In genomic region chr10:5823740-5824491, GRCm38 (mm10) we compare ENCODE assay signal across 8 mouse cellular contexts. TPM values are rescaled to one million over a fixed set of nuclear protein-coding genes. Genes with fewer than 3 reads are reported as not detected.
DNase-seq lines count a peak whose midpoint lies in the region; ATAC-seq and TF ChIP-seq lines count a peak whose summit lies in the region.

TSS of gene Mtrf1l (minus strand) at chr10:5823910.

- H3K9ac ChIP-seq in MEL (ENCODE audit: control insufficient read depth, low read depth, low read length, poor library complexity, severe bottlenecking) = peak within 1 kb of the TSS; percentile 93
- H3K9ac ChIP-seq in forebrain, postnatal 0 days = peak within 1 kb of the TSS; percentile 78
- peak within 1 kb of the TSS; percentile 88 for H3K9ac ChIP-seq in lung, embryonic 15.5 days

- peak within 1 kb of the TSS; percentile 57 for H3K27ac ChIP-seq in MEL (ENCODE audit: control insufficient read depth, low read depth, low read length)
- peak within 1 kb of the TSS; percentile 61 for H3K27ac ChIP-seq in cerebellum, adult 2 months (ENCODE audit: insufficient read depth, low read length)
- peak within 1 kb of the TSS; percentile 85 for H3K27ac ChIP-seq in forebrain, postnatal 0 days (ENCODE audit: low read depth, low read length)
- H3K27ac ChIP-seq in lung, embryonic 15.5 days = peak within 1 kb of the TSS; percentile 97

- under 1% methylated on average over 47 of the region's 47 CpGs for WGBS in cerebellum, adult 2 months
- WGBS in forebrain, postnatal 0 days = under 1% methylated on average over 47 of the region's 47 CpGs
- WGBS in lung, embryonic 15.5 days = 0% methylated on average over 47 of the region's 47 CpGs

- peaks cover 8 to 11% of the 10 kb centered on the region in 2 experiments for H3K36me3 ChIP-seq in MEL (ENCODE audit: control insufficient read depth in 1 of 2, insufficient read depth in 2 of 2, low read length in 2 of 2)
- H3K36me3 ChIP-seq in forebrain, postnatal 0 days (ENCODE audit: insufficient read depth) = peaks cover 13% of the 10 kb centered on the region
- H3K36me3 ChIP-seq in lung, embryonic 15.5 days = peaks cover 14% of the 10 kb centered on the region

- H3K4me2 ChIP-seq in forebrain, postnatal 0 days (ENCODE audit: low read depth) = peak within 1 kb of the TSS; percentile 83
- peak within 1 kb of the TSS; percentile 75 for H3K4me2 ChIP-seq in lung, embryonic 15.5 days

- no peak for TF ChIP-seq CTCF in MEL (IDR thresholded peaks at IDR 0.05 in 2 of 3, conservative IDR thresholded peaks at IDR 0.05 in 1 of 3; ENCODE audit: control insufficient read depth in 1 of 3, insufficient read depth in 1 of 3, low read depth in 2 of 3, low read length in 3 of 3, poor library complexity in 1 of 3, severe bottlenecking in 1 of 3)
- no peak for TF ChIP-seq CTCF in cerebellum, adult 2 months (IDR thresholded peaks at IDR 0.05; ENCODE audit: borderline replicate concordance, insufficient read depth, low read depth, low read length)
- peak; percentile 17 for TF ChIP-seq CTCF in forebrain, postnatal 0 days (IDR thresholded peaks at IDR 0.05; ENCODE audit: low read depth)

- H3K4me1 ChIP-seq in MEL (ENCODE audit: control insufficient read depth in 1 of 2, insufficient read depth in 2 of 2, low read length in 2 of 2) = peaks cover 12% of the 10 kb centered on the region in 2 experiments; a peak in 3 of 4 replicates
- peaks cover 3% of the 10 kb centered on the region; the same call in 1 of the 2 replicates for H3K4me1 ChIP-seq in cerebellum, adult 2 months (ENCODE audit: control insufficient read depth, insufficient read depth, low read length)
- H3K4me1 ChIP-seq in forebrain, postnatal 0 days (ENCODE audit: insufficient read depth) = peaks cover 13% of the 10 kb centered on the region
- peaks cover 13% of the 10 kb centered on the region; the same call in 1 of the 2 replicates for H3K4me1 ChIP-seq in lung, embryonic 15.5 days

- no peak for TF ChIP-seq RAD21 in MEL (IDR thresholded peaks at IDR 0.05; ENCODE audit: low read depth, low read length)

- ATAC-seq in forebrain, postnatal 0 days = peak; percentile 97
- ATAC-seq in lung, embryonic 15.5 days (ENCODE audit: borderline replicate concordance, extremely low read depth, low FRiP score, low TSS enrichment) = peak; percentile 95

- peak; percentile 98 for DNase-seq in MEL (ENCODE audit: low read depth, low spot score)
- peak; percentile 95 to 96 for DNase-seq in cerebellum, adult 2 months
- DNase-seq in forebrain, postnatal 0 days = peak; percentile 96
- peak; percentile 99 for DNase-seq in heart, postnatal 4 days
- DNase-seq in layer of hippocampus, adult 8-10 months (ENCODE audit: low spot score in 2 of 2) = peak; percentile 92 to 93
- peak; percentile 98 for DNase-seq in ovary, adult 18-20 months (ENCODE audit: low spot score)
- DNase-seq in thymus, postnatal 0 days (ENCODE audit: low spot score) = peak; percentile 99

- peaks cover 14% of the 10 kb centered on the region for H3K79me2 ChIP-seq in MEL (ENCODE audit: control insufficient read depth, insufficient read depth, low read length, poor library complexity)

- peak; percentile 35 to 70; a peak in 2 of 4 replicates for TF ChIP-seq POLR2A in MEL (IDR thresholded peaks at IDR 0.05; ENCODE audit: control insufficient read depth in 1 of 2, insufficient read depth in 1 of 2, low read depth in 1 of 2, low read length in 2 of 2, poor library complexity in 1 of 2)
- TF ChIP-seq POLR2A in cerebellum, adult 2 months (IDR thresholded peaks at IDR 0.05; ENCODE audit: borderline replicate concordance, insufficient read depth, low read length) = peak; percentile 46; the same call in 1 of the 2 replicates

- TF ChIP-seq EP300 in MEL (IDR thresholded peaks at IDR 0.05; ENCODE audit: low read depth in 1 of 2, low read length in 2 of 2) = peak in 1 of 2 experiments; percentile 8; a peak in 1 of 4 replicates

- H3K9me3 ChIP-seq in MEL (replicated peaks; ENCODE audit: insufficient read depth, low read length) = no peaks in the 10 kb centered on the region
- H3K9me3 ChIP-seq in forebrain, postnatal 0 days (ENCODE audit: low read length) = no peaks in the 10 kb centered on the region
- no peaks in the 10 kb centered on the region for H3K9me3 ChIP-seq in lung, embryonic 15.5 days

- H3K27me3 ChIP-seq in MEL (ENCODE audit: control insufficient read depth in 1 of 2, insufficient read depth in 2 of 2, low read length in 2 of 2) = no peaks in the 10 kb centered on the region
- no peaks in the 10 kb centered on the region for H3K27me3 ChIP-seq in cerebellum, adult 2 months (ENCODE audit: control insufficient read depth, insufficient read depth, low read length)
- no peaks in the 10 kb centered on the region for H3K27me3 ChIP-seq in forebrain, postnatal 0 days (ENCODE audit: insufficient read depth, low read length)
- H3K27me3 ChIP-seq in lung, embryonic 15.5 days = no peaks in the 10 kb centered on the region

- peak within 1 kb of the TSS; percentile 88 to 92 for H3K4me3 ChIP-seq in MEL (ENCODE audit: control insufficient read depth in 1 of 2, insufficient read depth in 1 of 2, low read depth in 2 of 2, low read length in 2 of 2)
- H3K4me3 ChIP-seq in cerebellum, adult 2 months (replicated peaks; ENCODE audit: insufficient read depth, low read depth, low read length) = peak within 1 kb of the TSS; percentile 83
- H3K4me3 ChIP-seq in forebrain, postnatal 0 days (ENCODE audit: low read depth, low read length) = peak within 1 kb of the TSS; percentile 94
- H3K4me3 ChIP-seq in lung, embryonic 15.5 days = peak within 1 kb of the TSS; percentile 94

TF ChIP-seq in MEL, 35 proteins besides CTCF, POLR2A, EP300 and RAD21:
- peak; percentile 75 for TF ChIP-seq NELFE (IDR thresholded peaks at IDR 0.05; ENCODE audit: low read depth, low read length)
- peak; percentile 67; the same call in 1 of the 2 replicates for TF ChIP-seq POLR2AphosphoS2 (IDR thresholded peaks at IDR 0.05; ENCODE audit: low read length)
- peak; percentile 19; the same call in 1 of the 2 replicates for TF ChIP-seq TCF12 (IDR thresholded peaks at IDR 0.05; ENCODE audit: low read depth, low read length)
- TF ChIP-seq SIN3A (IDR thresholded peaks at IDR 0.05; ENCODE audit: low read length) = peak; percentile 52; the same call in 1 of the 2 replicates
- 0 out of 2 replicates have a peak, but pooled peaks have one; percentile 51 for TF ChIP-seq ZMIZ1 (IDR thresholded peaks at IDR 0.05; ENCODE audit: low read depth, low read length)
- no peak for TF ChIP-seq UBTF (IDR thresholded peaks at IDR 0.05; ENCODE audit: borderline replicate concordance, insufficient read depth, low read depth, low read length)
- peak; percentile 61 for TF ChIP-seq ELF1 (IDR thresholded peaks at IDR 0.05; ENCODE audit: low read depth, low read length)
- no peak for TF ChIP-seq MYB (IDR thresholded peaks at IDR 0.05; ENCODE audit: low read depth, low read length)
- TF ChIP-seq KAT2A (conservative IDR thresholded peaks at IDR 0.05; ENCODE audit: low read depth, low read length) = no peak
- TF ChIP-seq HCFC1 (IDR thresholded peaks at IDR 0.05; ENCODE audit: low read depth, low read length) = peak; percentile 71; the same call in 1 of the 2 replicates
- TF ChIP-seq ZC3H11A (IDR thresholded peaks at IDR 0.05; ENCODE audit: low read depth, low read length) = no peak
- peak; percentile 17; the same call in 1 of the 2 replicates for TF ChIP-seq TBP (IDR thresholded peaks at IDR 0.05; ENCODE audit: low read depth, low read length)
- TF ChIP-seq MAZ (IDR thresholded peaks at IDR 0.05; ENCODE audit: low read depth, low read length) = no peak

RNA-seq across cellular contexts. Expression of gene Mtrf1l, which starts in this region (rescaled TPM):
- total RNA-seq in MEL (2012; rRNA removed) = 4.0 and 4.6 TPM in 2 replicates
- polyA plus RNA-seq in MEL (2012; ENCODE audit: insufficient read depth in 1 of 2, insufficient read length in 2 of 2, low read depth in 1 of 2, low replicate concordance in 2 of 2, missing spikeins in 1 of 2) = 1 to 10 TPM in 1 of 2 experiments, not detected in 1; 5.6 TPM
- 5.8 and 7.0 TPM in 2 replicates for polyA plus RNA-seq in cerebellum, adult 2 months (2012; rRNA removed)
- total RNA-seq in forebrain, postnatal 0 days (2014; rRNA removed) = 11.5 and 13.4 TPM in 2 replicates
- polyA plus RNA-seq in forebrain, postnatal 0 days (2015; fragmentation: Nextera tagmentation; extraction: Ambion mirVana) = 6.6 TPM in 2 replicates
- total RNA-seq in heart, postnatal 4 days (2021) = 10 to 100 TPM in 1 of 2 experiments, 1 to 10 TPM in 1; 7.9 to 10.9 TPM
- total RNA-seq in layer of hippocampus, adult 8-10 months (2022) = 10 to 100 TPM in 3 of 4 experiments, 1 to 10 TPM in 1; 9.4 to 14.3 (median 11.1) TPM
- 14.1 and 16.7 TPM in 2 replicates for polyA plus RNA-seq in lung, embryonic 15.5 days (2015; fragmentation: Nextera tagmentation; extraction: Ambion mirVana)
- 15.3 and 18.0 TPM in 2 replicates for polyA plus RNA-seq in thymus, postnatal 0 days (2015; fragmentation: Nextera tagmentation; extraction: Ambion mirVana)

Comparison
In these comparisons a context has a peak if more than half of its experiments do, and no peak if none do; other contexts are left out.
1. Peak in every context shown above with its lines: DNase-seq, ATAC-seq, H3K4me3 ChIP-seq and H3K27ac ChIP-seq.